Mouse (Mus musculus) midbrain, postnatal 0 days (tissue): ENCODE measurements around the gene Snx7. TPM values are rescaled to one million over a fixed set of nuclear protein-coding genes. Genes with fewer than 3 reads are reported as not detected.

Source experiments
- ATAC-seq: fragments of 200-750 bp; cut with Nextera tagmentation; 2 replicates; pipeline ENCODE4 v1.8.0; 2017; ENCODE audit warnings: moderate number of reproducible peaks, mild to moderate bottlenecking, moderate TSS enrichment, moderate library complexity; ENCODE audit not compliant: low FRiP score
- DNase-seq: peaks from one replicate; pipeline ENCODE4 v3.0.0-alpha.2; 2015; ENCODE audit warnings: low spot score
- H3K27ac ChIP-seq: fragments of 300-500 bp; sonication (generic); 2 replicates; pipeline ENCODE4 v1.5.1; 2014; ENCODE audit warnings: low read depth, mild to moderate bottlenecking, low read length, mixed read lengths
- H3K27me3 ChIP-seq: fragments of 300-500 bp; sonication (generic); 2 replicates; pipeline ENCODE4 v1.6.1; 2014; ENCODE audit warnings: low read length, control low read depth, mixed read lengths; ENCODE audit not compliant: insufficient read depth
- H3K36me3 ChIP-seq: fragments of 300-500 bp; sonication (generic); 2 replicates; pipeline ENCODE4 v1.6.1; 2014; ENCODE audit warnings: low read length, control low read depth, mixed read lengths; ENCODE audit not compliant: insufficient read depth
- H3K4me1 ChIP-seq: fragments of 300-500 bp; sonication (generic); 2 replicates; pipeline ENCODE4 v1.6.1; 2014; ENCODE audit warnings: mild to moderate bottlenecking, control low read depth, antibody characterized with exemption, low read length, mixed read lengths; ENCODE audit not compliant: insufficient read depth
- H3K4me2 ChIP-seq: fragments of 300-500 bp; sonication (generic); 2 replicates; pipeline ENCODE4 v1.6.1; 2014; ENCODE audit warnings: low read depth, mild to moderate bottlenecking, low read length, mixed read lengths; ENCODE audit not compliant: poor library complexity, severe bottlenecking
- H3K4me3 ChIP-seq: fragments of 300-500 bp; sonication (generic); 2 replicates; pipeline ENCODE4 v1.5.1; 2014; ENCODE audit warnings: low read depth, mild to moderate bottlenecking, low read length, moderate library complexity
- H3K9ac ChIP-seq: fragments of 300-500 bp; sonication (generic); replicated peaks from 2 replicates; pipeline ENCODE4 v1.6.1; 2014; ENCODE audit warnings: mild to moderate bottlenecking, low read length, moderate library complexity, mixed read lengths; ENCODE audit not compliant: poor library complexity, severe bottlenecking
- H3K9me3 ChIP-seq: fragments of 300-500 bp; sonication (generic); 2 replicates; pipeline ENCODE4 v1.6.1; 2016; ENCODE audit warnings: low read length, control low read depth
- CTCF ChIP-seq: IDR thresholded peaks from 2 replicates; pipeline ENCODE4 v1.5.1; 2016; ENCODE audit warnings: antibody characterized with exemption, mild to moderate bottlenecking
- WGBS: fragments of 180-500 bp; shearing (Covaris S2); extraction: QIAGEN DNeasy Blood & Tissue Kit; methylation state at CpG from one replicate; pipeline ENCODE4 v1.1.7; 2014; 5-methylcytosine and 5-hydroxymethylcytosine counted together
- polyA plus RNA-seq: library from polyadenylated mRNA; unstranded; fragments of >200 nt; fragmentation: Nextera tagmentation; extraction: Ambion mirVana; gene quantifications from 2 replicates; pipeline ENCODE4 v1.2.1, GENCODE M21; 2015
- total RNA-seq: library from RNA; depleted of rRNA; stranded (reverse); fragments of >200 nt; gene quantifications from 2 replicates; pipeline ENCODE4 v1.2.3, GENCODE M21; 2014

The Snx7 gene
- total and polyA plus RNA-seq, 2 experiments from 2014 or later = 10.9 to 13.0 TPM

GRCm38 (mm10) chr3:117868091-117868490, 645 bp downstream of the Snx7 start:
- 87% methylated on average over 2 of the region's 2 CpGs for WGBS

GRCm38 (mm10) chr3:117866696-117867407, 1.9 kb downstream of the Snx7 start:
- Histone ChIP-seq H3K27me3 (no peaks in the 10 kb centered on the region), H3K36me3 (no peaks in the 10 kb centered on the region), H3K4me1 (no peaks in the 10 kb centered on the region; the same call in 1 of the 2 replicates), H3K9me3 (no peaks in the 10 kb centered on the region), H3K9ac (no peak overlapping the region), H3K4me3 (no peak overlapping the region), H3K27ac (no peak overlapping the region), H3K4me2 (no peak overlapping the region)
- ATAC-seq (no peak), DNase-seq (no peak)
- no peak for TF ChIP-seq CTCF
- WGBS = 66% methylated on average over 12 of the region's 12 CpGs

More at GRCm38 (mm10) chr3:117868091-117868490, 645 bp downstream of the Snx7 start:
- Histone ChIP-seq H3K4me2 (peak overlapping the region; percentile 77), H3K27ac (no peak overlapping the region), H3K9me3 (no peaks in the 10 kb centered on the region), H3K9ac (no peak overlapping the region), H3K4me3 (peak overlapping the region; percentile 65), H3K4me1 (no peaks in the 10 kb centered on the region; the same call in 1 of the 2 replicates), H3K36me3 (no peaks in the 10 kb centered on the region), H3K27me3 (no peaks in the 10 kb centered on the region)
- ATAC-seq (no peak), DNase-seq (no peak)
- no peak for TF ChIP-seq CTCF

- ATAC-seq = no peak
- H3K36me3 ChIP-seq = no peaks in the 10 kb centered on the region
Observed at GRCm38 (mm10) chr3:117865621-117866020, 3.1 kb downstream of the Snx7 start.

GRCm38 (mm10) chr3:117862951-117863350, 5.8 kb downstream of the Snx7 start:
- Histone ChIP-seq H3K4me3 (no peak overlapping the region), H3K27ac (no peak overlapping the region), H3K9me3 (no peaks in the 10 kb centered on the region), H3K4me1 (no peaks in the 10 kb centered on the region), H3K4me2 (no peak overlapping the region), H3K9ac (no peak overlapping the region), H3K27me3 (no peaks in the 10 kb centered on the region), H3K36me3 (no peaks in the 10 kb centered on the region)
- DNase-seq (no peak), ATAC-seq (no peak)
- WGBS = 79% methylated on average over 2 of the region's 2 CpGs
- no peak for TF ChIP-seq CTCF

More at GRCm38 (mm10) chr3:117865621-117866020, 3.1 kb downstream of the Snx7 start:
- no peaks in the 10 kb centered on the region; the same call in 1 of the 2 replicates for H3K4me1 ChIP-seq
- TF ChIP-seq CTCF = no peak
- H3K4me2 ChIP-seq = no peak overlapping the region
- H3K27me3 ChIP-seq = no peaks in the 10 kb centered on the region
- H3K27ac ChIP-seq = no peak overlapping the region
- H3K4me3 ChIP-seq = no peak overlapping the region
- no peak overlapping the region for H3K9ac ChIP-seq
- no peak for DNase-seq
- no peaks in the 10 kb centered on the region for H3K9me3 ChIP-seq

- Histone ChIP-seq H3K27me3 (no peaks in the 10 kb centered on the region), H3K4me2 (no peak overlapping the region), H3K27ac (no peak overlapping the region), H3K4me3 (no peak overlapping the region), H3K9me3 (no peaks in the 10 kb centered on the region), H3K4me1 (no peaks in the 10 kb centered on the region), H3K36me3 (no peaks in the 10 kb centered on the region), H3K9ac (no peak overlapping the region)
- WGBS = 89% methylated on average over 6 of the region's 6 CpGs
- ATAC-seq (no peak), DNase-seq (no peak)
- TF ChIP-seq CTCF = no peak
Observed at GRCm38 (mm10) chr3:117861977-117862434, 6.7 kb downstream of the Snx7 start.

GRCm38 (mm10) chr3:117858996-117859395, 9.7 kb downstream of the Snx7 start:
- Histone ChIP-seq H3K27me3 (no peaks in the 10 kb centered on the region), H3K9me3 (no peaks in the 10 kb centered on the region), H3K27ac (no peak overlapping the region), H3K4me2 (no peak overlapping the region), H3K36me3 (no peaks in the 10 kb centered on the region), H3K4me3 (no peak overlapping the region), H3K9ac (no peak overlapping the region), H3K4me1 (no peaks in the 10 kb centered on the region)
- no peak for TF ChIP-seq CTCF
- 94% methylated on average over 3 of the region's 3 CpGs for WGBS
- no peak for ATAC-seq
- DNase-seq = no peak
